Mouse (Mus musculus) gonadal fat pad, adult 2 months (tissue): Measurements from ENCODE around the gene St3gal4. TPM values are rescaled to one million over a fixed set of nuclear protein-coding genes. Genes with fewer than 3 reads are reported as not detected.

Experiments used
- DNase-seq: peaks from one replicate; pipeline ENCODE4 v3.0.0-alpha.2; 2012; ENCODE audit warnings: low read depth
- polyA plus RNA-seq: library from polyadenylated mRNA; depleted of rRNA; stranded (reverse); fragments of >200 nt; gene quantifications from 2 replicates; pipeline ENCODE4 v1.2.3, GENCODE M21; 2012

Gene St3gal4
- polyA plus RNA-seq, 1 experiment = 4.9 TPM

GRCm38 (mm10) chr9:35105884-35106880 lies 12.9 kb downstream of the St3gal4 start:
- no peak for DNase-seq

DNA sequence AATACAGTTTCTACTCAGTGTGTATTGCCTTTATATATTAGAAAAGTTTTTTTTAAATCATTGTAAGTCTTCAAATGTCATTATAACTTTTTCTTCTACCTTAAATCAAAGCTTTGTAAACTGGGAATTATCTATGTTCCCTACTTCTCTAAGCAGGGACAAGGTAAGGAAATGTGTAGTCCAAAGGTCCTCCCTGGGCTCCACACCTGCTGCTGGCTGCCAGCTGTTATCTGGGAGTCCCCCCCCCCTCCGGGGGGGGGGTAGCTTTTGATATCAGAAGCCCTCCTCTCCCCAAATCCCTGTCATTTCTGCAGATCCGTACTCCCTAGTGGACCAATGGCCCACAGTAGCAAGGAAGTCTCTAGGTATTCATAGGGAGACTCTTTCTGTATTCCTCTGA lies 13.6 kb downstream of the St3gal4 start:
- DNase-seq = no peak

DNA sequence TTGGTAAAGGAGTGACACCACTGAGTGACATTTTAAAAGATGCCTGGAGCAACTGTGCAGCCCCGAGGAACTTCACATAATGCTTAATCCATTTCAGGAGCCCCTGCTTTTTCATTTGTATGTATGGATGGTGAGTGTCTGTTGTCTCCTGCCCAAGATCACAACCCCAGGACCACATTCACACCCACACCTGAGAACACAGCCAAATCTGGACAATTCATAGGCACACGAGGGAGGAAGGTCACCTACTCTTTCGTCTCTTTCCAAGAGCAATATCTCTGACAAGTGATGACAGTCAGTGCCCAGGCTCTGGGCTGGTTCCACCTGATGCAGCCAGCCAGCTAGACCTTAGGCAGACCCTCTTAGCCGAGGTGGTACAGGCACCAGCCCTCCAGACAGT lies 14.4 kb downstream of the St3gal4 start:
- no peak for DNase-seq

DNA sequence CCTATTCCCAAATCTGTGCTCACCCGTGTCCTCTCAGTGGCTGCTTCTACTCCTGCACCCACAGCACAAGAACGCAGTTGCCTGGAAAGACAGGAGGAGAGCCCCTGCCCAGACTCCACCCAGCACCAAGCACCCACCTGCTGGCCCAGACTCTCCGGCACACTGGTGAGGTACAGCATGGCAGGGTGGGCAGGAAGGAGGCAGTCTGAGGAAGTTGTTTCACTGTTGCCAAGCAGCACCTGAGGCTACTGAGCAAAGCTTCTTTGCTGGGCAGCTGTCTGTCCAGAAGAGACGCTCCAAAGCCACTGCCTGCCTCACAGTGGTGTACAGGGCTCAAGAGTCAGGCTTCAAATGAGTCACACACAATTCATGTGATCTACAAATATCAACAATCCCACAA lies 20.3 kb downstream of the St3gal4 start:
- no peak for DNase-seq

- no peak for DNase-seq
These were observed 21.2 kb downstream of the St3gal4 start for GRCm38 (mm10) chr9:35097901-35098300.

GRCm38 (mm10) chr9:35095726-35096125 lies 23.3 kb downstream of the St3gal4 start:
- DNase-seq = no peak

- no peak for DNase-seq
These were observed 25.7 kb downstream of the St3gal4 start for GRCm38 (mm10) chr9:35093350-35093749.

DNA sequence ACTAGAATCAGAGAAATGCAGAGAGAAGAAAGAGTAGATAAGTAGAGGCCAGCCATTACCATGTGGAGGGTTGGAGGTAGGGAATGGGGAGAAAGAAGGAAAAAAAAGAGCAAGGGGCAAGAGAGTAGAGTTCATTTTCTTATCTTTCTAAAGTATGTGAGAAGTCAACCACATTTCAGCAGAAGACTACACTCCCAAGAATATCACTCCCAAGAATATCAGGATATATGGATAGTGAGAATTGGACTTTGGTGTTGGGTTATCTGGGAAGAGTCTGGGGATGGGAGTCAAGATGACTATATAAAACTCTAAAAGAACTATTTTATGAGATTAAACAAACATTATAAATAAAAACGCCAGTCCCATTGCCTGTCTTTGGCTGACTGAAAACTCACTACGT lies 26.2 kb downstream of the St3gal4 start:
- DNase-seq = no peak

DNA sequence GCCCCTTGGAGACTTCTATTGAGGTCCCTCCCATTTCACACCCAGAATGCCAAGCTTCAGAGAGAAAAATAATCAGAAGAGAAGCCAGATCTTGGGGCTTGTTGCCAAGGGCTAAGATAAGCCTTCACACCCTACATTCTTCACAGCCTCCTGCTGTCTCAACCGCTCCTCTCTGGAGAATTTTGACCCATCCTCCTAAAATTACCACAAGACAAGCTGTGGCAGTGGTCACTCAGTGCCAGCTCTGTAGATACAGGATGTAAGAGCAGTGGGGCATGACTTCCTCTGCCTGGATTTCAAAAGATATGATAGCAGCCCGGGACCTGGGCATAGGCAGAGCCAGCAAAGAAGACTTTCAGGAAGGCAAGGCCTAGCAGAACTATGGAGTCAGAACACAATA lies 57.6 kb downstream of the St3gal4 start:
- no peak for DNase-seq

GRCm38 (mm10) chr9:35059881-35060280 lies 59.2 kb downstream of the St3gal4 start:
- DNase-seq = no peak

DNA sequence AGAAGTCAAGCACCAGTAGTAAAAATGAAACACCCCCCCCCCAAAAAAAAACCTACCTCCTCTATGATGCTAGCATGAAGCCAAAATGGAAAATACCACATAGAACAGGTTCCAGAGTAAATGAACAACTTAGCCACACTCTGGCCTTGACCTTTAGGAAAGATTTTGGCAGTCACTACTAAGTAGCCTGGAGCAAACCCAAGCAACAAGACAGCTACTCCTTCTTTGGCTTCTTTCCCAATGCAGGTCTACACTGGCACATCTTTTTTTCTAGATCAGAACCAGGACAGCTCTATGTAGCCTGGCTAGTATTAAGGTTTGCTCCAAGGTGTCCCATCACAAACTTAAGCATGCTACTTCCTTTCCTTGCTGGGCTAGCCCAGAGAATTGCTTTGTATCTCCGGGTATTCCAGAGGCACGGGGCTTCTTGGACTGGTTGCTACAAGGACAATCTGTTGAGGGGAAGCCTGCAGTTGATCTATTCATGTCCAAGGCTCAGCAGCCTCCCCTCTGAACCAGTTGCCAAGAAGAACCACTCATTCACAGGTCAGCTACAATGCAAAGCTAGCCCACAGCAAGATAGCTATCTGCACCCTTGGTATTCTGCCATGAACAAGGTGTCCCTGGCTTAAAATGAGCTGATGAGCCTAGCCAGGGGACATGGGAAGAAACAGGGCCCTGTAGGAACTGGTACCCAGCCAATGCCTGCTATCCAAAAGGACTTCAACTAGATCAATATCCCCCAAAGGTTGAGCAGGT lies 60.3 kb downstream of the St3gal4 start:
- peak; percentile 52 for DNase-seq

DNA sequence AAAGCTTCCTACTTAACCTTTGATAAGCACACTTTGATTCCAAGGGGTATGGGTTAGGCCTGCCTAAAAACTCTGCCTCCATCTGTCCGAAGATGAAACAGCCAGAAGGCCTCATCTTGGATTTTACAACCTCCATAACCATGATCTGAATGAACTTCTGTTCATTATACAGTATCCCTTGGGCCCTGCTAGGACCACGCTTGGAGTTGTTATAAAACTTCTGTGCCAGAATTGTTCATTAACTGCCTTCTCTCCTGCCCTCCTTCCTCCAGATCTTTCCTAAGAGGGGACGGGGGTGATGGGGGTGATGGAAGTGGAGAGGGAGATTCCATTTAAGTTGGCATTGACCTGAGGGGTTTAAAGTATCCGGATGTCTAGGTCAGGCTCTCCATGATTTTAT lies 60.9 kb downstream of the St3gal4 start:
- no peak for DNase-seq

GRCm38 (mm10) chr9:35057631-35058030 lies 61.4 kb downstream of the St3gal4 start:
- DNase-seq = no peak

- no peak for DNase-seq
These were observed 62.5 kb downstream of the St3gal4 start for GRCm38 (mm10) chr9:35056611-35057010.

GRCm38 (mm10) chr9:35055528-35056330 lies 63.3 kb downstream of the St3gal4 start:
- no peak for DNase-seq

GRCm38 (mm10) chr9:35053669-35054068 lies 65.4 kb downstream of the St3gal4 start:
- no peak for DNase-seq

DNA sequence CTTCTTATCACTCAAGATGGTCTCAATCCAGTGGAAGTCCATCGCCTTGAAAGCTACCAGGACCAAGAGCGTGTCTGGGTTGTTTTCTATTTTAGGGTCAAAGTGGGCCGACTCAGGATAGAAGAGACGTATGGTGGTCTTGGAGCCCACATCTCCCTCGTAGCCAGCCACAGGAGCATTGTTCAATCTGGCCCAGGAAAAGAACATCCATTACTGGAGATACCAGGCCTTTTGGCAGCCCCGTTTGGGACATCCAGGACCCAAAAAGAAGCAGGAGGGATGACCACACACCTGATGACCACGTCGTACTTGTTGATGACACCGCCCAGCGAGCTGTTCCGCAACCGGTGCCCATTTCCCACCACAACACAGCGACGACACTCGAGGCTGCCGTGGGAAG lies 66.0 kb downstream of the St3gal4 start:
- DNase-seq = no peak

DNA sequence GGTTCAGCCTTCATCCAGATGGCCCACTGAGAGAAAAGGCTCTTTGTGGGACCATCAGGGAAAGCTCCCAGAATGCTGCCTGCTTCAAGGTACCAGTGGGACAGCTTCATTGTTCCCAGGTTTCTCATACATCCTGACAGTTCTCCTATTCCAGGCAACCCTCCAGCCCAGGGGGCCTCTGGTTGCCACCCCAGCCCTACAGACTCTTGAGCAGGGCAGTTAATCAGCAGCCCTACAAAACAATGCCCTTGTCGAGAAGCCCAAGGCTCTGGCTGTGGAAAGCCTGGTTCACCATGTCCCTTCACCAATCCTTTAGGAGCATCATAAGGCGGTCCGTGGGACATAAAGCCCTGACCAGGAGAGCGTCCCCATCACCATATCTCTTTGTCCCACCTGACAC lies 66.4 kb downstream of the St3gal4 start:
- no peak for DNase-seq

GRCm38 (mm10) chr9:35051666-35052065 lies 67.4 kb downstream of the St3gal4 start:
- peak; percentile 70 for DNase-seq

GRCm38 (mm10) chr9:35050701-35051454 lies 68.2 kb downstream of the St3gal4 start:
- no peak for DNase-seq

DNA sequence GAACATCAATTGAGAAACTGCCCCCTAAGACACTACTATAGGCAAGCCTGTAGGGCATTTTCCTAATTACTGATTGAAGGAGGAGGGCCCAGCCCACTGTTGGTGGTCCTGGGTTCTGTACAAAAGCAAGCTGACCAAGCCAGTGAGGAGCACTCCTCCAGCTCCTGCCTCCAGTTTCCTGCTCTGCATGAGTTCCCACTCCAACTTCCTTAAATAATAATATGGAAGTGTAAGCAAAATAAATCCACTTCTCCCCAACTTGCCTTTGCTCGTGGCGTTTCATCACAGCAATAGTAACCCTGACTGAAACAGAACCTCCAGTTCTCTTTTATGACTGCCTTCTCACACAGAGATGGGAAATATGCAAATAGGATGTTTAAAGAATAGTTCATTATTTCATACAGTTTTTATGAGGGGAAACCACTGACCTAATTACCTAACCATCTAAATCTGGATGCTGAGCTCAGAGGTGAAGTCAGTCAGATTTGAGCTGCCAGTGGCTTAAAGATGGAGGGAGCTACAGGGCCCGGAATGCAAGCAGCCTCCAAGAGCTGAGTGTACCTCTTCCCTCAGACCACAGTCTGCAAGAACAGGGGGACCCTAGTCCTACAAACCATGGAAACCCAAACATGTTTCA lies 69.1 kb downstream of the St3gal4 start:
- DNase-seq = no peak
